Mouse (Mus musculus) embryonic facial prominence, embryonic 15.5 days (tissue): ENCODE results near the gene Pip4p1. TPM values are rescaled to one million over a fixed set of nuclear protein-coding genes. Genes with fewer than 3 reads are reported as not detected.
A peak's percentile ranks its signal among the peaks of the same experiment; 100 is the strongest.
"Not testable (repeated sequence)": the region's sequence is repeated elsewhere in the genome, so short reads cannot be mapped to it uniquely, and the experiment has no call there.

ENCODE experiments used
- ATAC-seq: fragments of 200-750 bp; cut with Nextera tagmentation; 2 replicates; pipeline ENCODE4 v1.8.0; 2017; ENCODE audit warnings: low read depth, moderate TSS enrichment; ENCODE audit not compliant: insufficient number of reproducible peaks, low FRiP score, low TSS enrichment
- H3K27ac ChIP-seq: fragments of 300-500 bp; sonication (generic); replicated peaks from 2 replicates; pipeline ENCODE4 v1.5.1; 2015; ENCODE audit warnings: mild to moderate bottlenecking, inconsistent platforms
- H3K27me3 ChIP-seq: fragments of 300-500 bp; sonication (generic); 2 replicates; pipeline ENCODE4 v1.6.1; 2015; ENCODE audit warnings: inconsistent platforms
- H3K36me3 ChIP-seq: fragments of 300-500 bp; sonication (generic); 2 replicates; pipeline ENCODE4 v1.6.1; 2015; ENCODE audit warnings: mild to moderate bottlenecking, inconsistent platforms
- H3K4me1 ChIP-seq: fragments of 300-500 bp; sonication (generic); 2 replicates; pipeline ENCODE4 v1.6.1; 2015; ENCODE audit warnings: inconsistent platforms
- H3K4me2 ChIP-seq: fragments of 300-500 bp; sonication (generic); replicated peaks from 2 replicates; pipeline ENCODE4 v1.6.1; 2015; ENCODE audit warnings: mild to moderate bottlenecking, inconsistent platforms
- H3K4me3 ChIP-seq: fragments of 300-500 bp; sonication (generic); replicated peaks from 2 replicates; pipeline ENCODE4 v1.5.1; 2015; ENCODE audit warnings: mild to moderate bottlenecking, inconsistent platforms
- H3K9ac ChIP-seq: fragments of 300-500 bp; sonication (generic); 2 replicates; pipeline ENCODE4 v1.6.1; 2015; ENCODE audit warnings: inconsistent platforms
- H3K9me3 ChIP-seq: fragments of 300-500 bp; sonication (generic); replicated peaks from 2 replicates; pipeline ENCODE4 v1.6.1; 2016; ENCODE audit warnings: inconsistent platforms
- WGBS: fragments of 180-500 bp; shearing (Covaris S2); methylation state at CpG from one replicate; pipeline ENCODE4 v1.1.7; 2015; 5-methylcytosine and 5-hydroxymethylcytosine counted together
- polyA plus RNA-seq: library from polyadenylated mRNA; unstranded; fragments of >200 nt; fragmentation: Nextera tagmentation; extraction: Ambion mirVana; gene quantifications from 2 replicates; pipeline ENCODE4 v1.2.1, GENCODE M21; 2015

Gene Pip4p1
- polyA plus RNA-seq: 53.8 and 57.4 TPM in 2 replicates

- H3K9me3 ChIP-seq: no peaks in the 10 kb centered on the region
- ATAC-seq: peak; percentile 99
- peak within 1 kb of the TSS; percentile 94 for H3K27ac ChIP-seq
- no peaks in the 10 kb centered on the region for H3K27me3 ChIP-seq
- peaks cover 26% of the 10 kb centered on the region for H3K4me1 ChIP-seq
- peaks cover 34% of the 10 kb centered on the region for H3K36me3 ChIP-seq
- whole genome bisulfite sequencing: under 1% methylated on average over 68 of the region's 68 CpGs
- H3K4me3 ChIP-seq: peak within 1 kb of the TSS; percentile 87
- H3K9ac ChIP-seq: peak within 1 kb of the TSS; percentile 85
- peak within 1 kb of the TSS; percentile 80 for H3K4me2 ChIP-seq
These were observed at the start of gene Pip4p1, which contains the start of gene Pnp for GRCm38 (mm10) chr14:50930754-50931492. TSS of gene Pip4p1 (minus strand) at chr14:50930856. TSS of gene Pnp (plus strand) at chr14:50931082.

- Histone ChIP-seq H3K27me3 (no peaks in the 10 kb centered on the region), H3K4me1 (peaks cover 6% of the 10 kb centered on the region; the same call in 1 of the 2 replicates), H3K4me2 (no peak overlapping the region)
These were observed 49.0 kb upstream of the Pip4p1 start for GRCm38 (mm10) chr14:50979631-50980030.

GRCm38 (mm10) chr14:50978451-50978850 lies 47.8 kb upstream of the Pip4p1 start:
- H3K9me3 ChIP-seq, H3K4me2 ChIP-seq, H3K4me3 ChIP-seq, H3K36me3 ChIP-seq, H3K27me3 ChIP-seq, H3K9ac ChIP-seq, H3K27ac ChIP-seq, H3K4me1 ChIP-seq, ATAC-seq: not testable (repeated sequence)
- 93% methylated on average over 6 of the region's 6 CpGs for WGBS

More at GRCm38 (mm10) chr14:50979631-50980030, 49.0 kb upstream of the Pip4p1 start:
- Histone ChIP-seq H3K4me3 (no peak overlapping the region), H3K9ac (no peak overlapping the region), H3K9me3 (no peaks in the 10 kb centered on the region), H3K27ac (no peak overlapping the region), H3K36me3 (no peaks in the 10 kb centered on the region)
- ATAC-seq: no peak

- Histone ChIP-seq H3K9me3 (no peaks in the 10 kb centered on the region), H3K9ac (no peak overlapping the region), H3K4me1 (peaks cover 6% of the 10 kb centered on the region; the same call in 1 of the 2 replicates), H3K4me2 (peak overlapping the region; percentile 21), H3K36me3 (no peaks in the 10 kb centered on the region), H3K27me3 (no peaks in the 10 kb centered on the region), H3K27ac (no peak overlapping the region), H3K4me3 (no peak overlapping the region)
- WGBS: 12% methylated on average over 9 of the region's 9 CpGs
- no peak for ATAC-seq
These were observed 46.0 kb upstream of the Pip4p1 start for GRCm38 (mm10) chr14:50976674-50977073.

- 58% methylated on average over 5 of the region's 5 CpGs for WGBS
These were observed 44.3 kb upstream of the Pip4p1 start for GRCm38 (mm10) chr14:50975001-50975400.

GRCm38 (mm10) chr14:50973700-50974099 lies 43.0 kb upstream of the Pip4p1 start:
- Histone ChIP-seq H3K27me3 (no peaks in the 10 kb centered on the region), H3K27ac (no peak overlapping the region), H3K4me1 (peaks cover 11% of the 10 kb centered on the region; the same call in 1 of the 2 replicates), H3K4me3 (no peak overlapping the region), H3K9me3 (no peaks in the 10 kb centered on the region), H3K36me3 (no peaks in the 10 kb centered on the region), H3K4me2 (no peak overlapping the region), H3K9ac (no peak overlapping the region)
- 28% methylated on average over 4 of the region's 4 CpGs for WGBS
- ATAC-seq: no peak

More at GRCm38 (mm10) chr14:50975001-50975400, 44.3 kb upstream of the Pip4p1 start:
- no peak overlapping the region for H3K27ac ChIP-seq
- no peak overlapping the region for H3K4me2 ChIP-seq
- no peaks in the 10 kb centered on the region for H3K27me3 ChIP-seq
- H3K4me1 ChIP-seq: peaks cover 6% of the 10 kb centered on the region; the same call in 1 of the 2 replicates
- no peak overlapping the region for H3K9ac ChIP-seq
- H3K9me3 ChIP-seq: no peaks in the 10 kb centered on the region
- H3K36me3 ChIP-seq: no peaks in the 10 kb centered on the region
- H3K4me3 ChIP-seq: no peak overlapping the region
- no peak for ATAC-seq

GRCm38 (mm10) chr14:50973054-50973453 lies 42.4 kb upstream of the Pip4p1 start:
- WGBS: 89% methylated on average over 5 of the region's 5 CpGs
- H3K36me3 ChIP-seq: not testable (repeated sequence)

GRCm38 (mm10) chr14:50970822-50971221 lies 40.2 kb upstream of the Pip4p1 start:
- H3K9ac ChIP-seq: no peak overlapping the region
- no peak for ATAC-seq
- 58% methylated on average over 1 of the region's 1 CpGs for WGBS
- no peaks in the 10 kb centered on the region for H3K9me3 ChIP-seq
- H3K4me1 ChIP-seq: 0 out of 2 replicates have a peak, but pooled peaks cover 5% of the 10 kb centered on the region
- no peak overlapping the region for H3K4me2 ChIP-seq
- H3K27me3 ChIP-seq: no peaks in the 10 kb centered on the region
- no peak overlapping the region for H3K4me3 ChIP-seq
- no peak overlapping the region for H3K27ac ChIP-seq
- no peaks in the 10 kb centered on the region for H3K36me3 ChIP-seq

More at GRCm38 (mm10) chr14:50973054-50973453, 42.4 kb upstream of the Pip4p1 start:
- not testable (repeated sequence) for H3K9me3 ChIP-seq, H3K4me2 ChIP-seq, ATAC-seq, H3K27ac ChIP-seq, H3K4me3 ChIP-seq, H3K9ac ChIP-seq, H3K27me3 ChIP-seq
- H3K4me1 ChIP-seq: peaks cover 11% of the 10 kb centered on the region; the same call in 1 of the 2 replicates

GRCm38 (mm10) chr14:50969558-50970544 lies 39.2 kb upstream of the Pip4p1 start:
- no peak overlapping the region for H3K4me2 ChIP-seq
- WGBS: 35% methylated on average over 12 of the region's 12 CpGs
- H3K4me1 ChIP-seq: 0 out of 2 replicates have a peak, but pooled peaks cover 5% of the 10 kb centered on the region
- H3K4me3 ChIP-seq: no peak overlapping the region
- no peaks in the 10 kb centered on the region for H3K36me3 ChIP-seq
- H3K27ac ChIP-seq: no peak overlapping the region; the same call in 1 of the 2 replicates
- no peaks in the 10 kb centered on the region for H3K9me3 ChIP-seq
- no peaks in the 10 kb centered on the region for H3K27me3 ChIP-seq
- no peak overlapping the region for H3K9ac ChIP-seq
- ATAC-seq: no peak

- ATAC-seq: no peak
- no peak overlapping the region for H3K27ac ChIP-seq
- no peak overlapping the region for H3K9ac ChIP-seq
- no peaks in the 10 kb centered on the region for H3K27me3 ChIP-seq
- H3K9me3 ChIP-seq: no peaks in the 10 kb centered on the region
- H3K4me3 ChIP-seq: no peak overlapping the region
- WGBS: 9% methylated on average over 1 of the region's 1 CpGs
- no peaks in the 10 kb centered on the region for H3K36me3 ChIP-seq
- 0 out of 2 replicates have a peak, but pooled peaks cover 5% of the 10 kb centered on the region for H3K4me1 ChIP-seq
- H3K4me2 ChIP-seq: no peak overlapping the region
These were observed 38.4 kb upstream of the Pip4p1 start for GRCm38 (mm10) chr14:50969041-50969440.
